Mouse (Mus musculus): ENCODE measurements around the gene Ugt1a9.
"Not testable (repeated sequence)": the region's sequence is repeated elsewhere in the genome, so short reads cannot be mapped to it uniquely, and the experiment has no call there.

DNA sequence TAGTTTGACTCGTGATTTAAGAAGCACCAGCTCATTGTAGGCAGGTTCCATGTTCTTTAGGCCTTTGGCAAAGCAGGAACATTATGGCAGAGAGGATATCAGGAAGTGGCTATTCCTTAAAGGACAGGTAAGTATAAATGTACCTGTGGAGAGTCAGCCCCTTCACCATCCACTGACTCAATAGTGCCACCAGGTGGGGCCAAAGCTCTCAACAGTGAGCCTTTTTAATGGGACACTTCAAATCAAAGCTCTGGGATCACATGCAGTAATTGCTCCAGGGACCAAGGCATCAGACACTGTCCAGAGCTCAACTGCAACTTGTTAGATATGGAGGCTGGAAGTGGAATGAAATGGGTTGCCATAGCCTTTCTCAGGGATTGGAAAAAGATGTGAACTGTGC lies 50.9 kb downstream of the Ugt1a9 start:
- TF ChIP-seq GATA1 (IDR thresholded peaks at IDR 0.05; ENCODE audit: borderline replicate concordance, low read length); FLI1 (IDR thresholded peaks at IDR 0.05; ENCODE audit: low read length): not testable (repeated sequence)
